Mouse (Mus musculus) heart, adult 2 months (tissue): Measurements from ENCODE around the gene Schip1. TPM values are rescaled to one million over a fixed set of nuclear protein-coding genes. Genes with fewer than 3 reads are reported as not detected.

Experiments used
- DNase-seq, 2 experiments: peaks; one replicate each; pipeline ENCODE4 v3.0.0; 2021
- H3K27ac ChIP-seq: fragments of 200-600 bp; 2 replicates; pipeline ENCODE4 v1.8.1; 2022
- H3K27me3 ChIP-seq: fragments of 200-500 bp; 2 replicates; pipeline ENCODE4 v1.6.1; 2012; ENCODE audit warnings: mild to moderate bottlenecking, low read length, inconsistent platforms, mixed read lengths; ENCODE audit not compliant: control insufficient read depth, insufficient read depth
- H3K36me3 ChIP-seq: fragments of 200-500 bp; 2 replicates; pipeline ENCODE4 v1.6.1; 2012; ENCODE audit warnings: low read length, inconsistent platforms; ENCODE audit not compliant: control insufficient read depth, insufficient read depth
- H3K4me1 ChIP-seq: fragments of 200-500 bp; 2 replicates; pipeline ENCODE4 v1.6.1; 2011; ENCODE audit warnings: low read length; ENCODE audit not compliant: control insufficient read depth, insufficient read depth
- H3K4me3 ChIP-seq: fragments of 200-600 bp; 2 replicates; pipeline ENCODE4 v1.8.1; 2022
- H3K79me2 ChIP-seq: fragments of 200-500 bp; replicated peaks from 2 replicates; pipeline ENCODE4 v1.6.1; 2012; ENCODE audit warnings: mild to moderate bottlenecking, inconsistent platforms, low read length, moderate library complexity, mixed read lengths; ENCODE audit not compliant: control insufficient read depth, insufficient read depth
- H3K9ac ChIP-seq: fragments of 200-500 bp; 2 replicates; pipeline ENCODE4 v1.6.1; 2012; ENCODE audit warnings: low read depth, mild to moderate bottlenecking, control low read depth, inconsistent platforms, low read length, mixed read lengths
- CTCF ChIP-seq: fragments of 200-600 bp; IDR thresholded peaks from 2 replicates; pipeline ENCODE4 v1.8.1; 2022; ENCODE audit warnings: antibody characterized with exemption, mild to moderate bottlenecking, moderate library complexity
- EP300 ChIP-seq: fragments of 200-500 bp; IDR thresholded peaks from 2 replicates; pipeline ENCODE4 v1.6.1; 2011; ENCODE audit warnings: low read depth, low read length, control low read depth; ENCODE audit not compliant: insufficient read depth
- POLR2A ChIP-seq: fragments of 200-500 bp; IDR thresholded peaks from 2 replicates; pipeline ENCODE4 v1.6.1; 2011; ENCODE audit warnings: mild to moderate bottlenecking, low read depth, low read length, control low read depth; ENCODE audit not compliant: insufficient read depth
- WGBS: fragments of 180-500 bp; shearing (Covaris S2); methylation state at CpG from one replicate; pipeline ENCODE4 v1.1.7; 2018; 5-methylcytosine and 5-hydroxymethylcytosine counted together
- intact Hi-C: fragments of 180-260 bp; cut with DNase I; formaldehyde crosslinking; loops from one replicate; pipeline ENCODE4 v1.15.1; 2025
- polyA plus RNA-seq: library from polyadenylated mRNA; depleted of rRNA; stranded (reverse); fragments of >200 nt; gene quantifications from 2 replicates; pipeline ENCODE4 v1.2.3, GENCODE M21; 2012
- total RNA-seq, 2 experiments: library from RNA; stranded (reverse); gene quantifications; 2 replicates each; pipeline ENCODE4 v1.2.3; 2021

The Schip1 gene
- total and polyA plus RNA-seq, 3 experiments = 44.3 to 181 (median 163) TPM

- peaks cover 25% of the 10 kb centered on the region for H3K4me1 ChIP-seq
Measured at GRCm38 (mm10) chr3:68585213-68585612, 520.6 kb downstream of the Schip1 start.

GRCm38 (mm10) chr3:68586646-68587064, 522.1 kb downstream of the Schip1 start:
- TF ChIP-seq CTCF = no peak
- TF ChIP-seq POLR2A = peak; percentile 55; the same call in 1 of the 2 replicates
- no peak for TF ChIP-seq EP300
- no peaks in the 10 kb centered on the region for H3K27me3 ChIP-seq
- H3K36me3 ChIP-seq = peaks cover 17% of the 10 kb centered on the region
- peak overlapping the region; percentile 31 for H3K9ac ChIP-seq
- 11% methylated on average over 9 of the region's 9 CpGs for WGBS
- peak overlapping the region; percentile 41; the same call in 1 of the 2 replicates for H3K4me3 ChIP-seq
- DNase-seq = peak in 1 of 2 experiments; percentile 63
- peaks cover 28% of the 10 kb centered on the region for H3K4me1 ChIP-seq
- intact Hi-C loops = loop anchor here (5.0 kb wide), 1 partner anchor 94 kb away; no protein-coding TSS in a partner anchor
- peaks cover 2% of the 10 kb centered on the region; the same call in 1 of the 2 replicates for H3K79me2 ChIP-seq
- H3K27ac ChIP-seq = peak overlapping the region; percentile 98

More at GRCm38 (mm10) chr3:68585213-68585612, 520.6 kb downstream of the Schip1 start:
- Histone ChIP-seq H3K4me3 (peak overlapping the region; percentile 41), H3K27ac (peak overlapping the region; percentile 98), H3K27me3 (no peaks in the 10 kb centered on the region), H3K36me3 (peaks cover 11% of the 10 kb centered on the region), H3K9ac (peak overlapping the region; percentile 74), H3K79me2 (no peaks in the 10 kb centered on the region; the same call in 1 of the 2 replicates)
- intact Hi-C loops = loop anchor here (2.0 to 5.0 kb wide), 2 partner anchors 18 to 93 kb away; no protein-coding TSS in a partner anchor
- 60% methylated on average over 4 of the region's 4 CpGs for WGBS
- peak; percentile 31; the same call in 1 of the 2 replicates for TF ChIP-seq POLR2A
- TF ChIP-seq CTCF = no peak
- no peak for DNase-seq

GRCm38 (mm10) chr3:68587567-68588245, 523.1 kb downstream of the Schip1 start:
- 51% methylated on average over 10 of the region's 10 CpGs for WGBS
- Histone ChIP-seq H3K27ac (peak overlapping the region; percentile 98), H3K27me3 (no peaks in the 10 kb centered on the region), H3K36me3 (peaks cover 15% of the 10 kb centered on the region), H3K79me2 (0 out of 2 replicates have a peak, but pooled peaks cover 5% of the 10 kb centered on the region), H3K9ac (no peak overlapping the region), H3K4me3 (no peak overlapping the region), H3K4me1 (peaks cover 27% of the 10 kb centered on the region)
- DNase-seq = no peak
- TF ChIP-seq EP300 (no peak), POLR2A (no peak), CTCF (no peak)
- intact Hi-C loops = loop anchor here (5.0 kb wide), 1 partner anchor 95 kb away; no protein-coding TSS in a partner anchor

GRCm38 (mm10) chr3:68589220-68589840, 524.7 kb downstream of the Schip1 start:
- Histone ChIP-seq H3K27me3 (no peaks in the 10 kb centered on the region), H3K27ac (peak overlapping the region; percentile 98), H3K36me3 (peaks cover 16% of the 10 kb centered on the region), H3K4me1 (peaks cover 26% of the 10 kb centered on the region), H3K79me2 (peaks cover 5% of the 10 kb centered on the region; the same call in 1 of the 2 replicates), H3K4me3 (no peak overlapping the region), H3K9ac (no peak overlapping the region)
- WGBS = 35% methylated on average over 9 of the region's 9 CpGs
- TF ChIP-seq EP300 (no peak), POLR2A (no peak), CTCF (no peak)
- no peak for DNase-seq
- intact Hi-C loops = loop anchor here (5.0 kb wide), 1 partner anchor 97 kb away; no protein-coding TSS in a partner anchor

- Histone ChIP-seq H3K4me1 (peaks cover 30% of the 10 kb centered on the region), H3K79me2 (peaks cover 5% of the 10 kb centered on the region; the same call in 1 of the 2 replicates), H3K27me3 (no peaks in the 10 kb centered on the region), H3K9ac (no peak overlapping the region), H3K36me3 (peaks cover 21% of the 10 kb centered on the region), H3K27ac (peak overlapping the region; percentile 98), H3K4me3 (no peak overlapping the region)
- DNase-seq = no peak
- TF ChIP-seq POLR2A (no peak), CTCF (no peak), EP300 (0 out of 2 replicates have a peak, but pooled peaks have one; percentile 34)
- intact Hi-C loops = no loop called here
- WGBS = 68% methylated on average over 8 of the region's 8 CpGs
Measured at GRCm38 (mm10) chr3:68590436-68590835, 525.8 kb downstream of the Schip1 start.

GRCm38 (mm10) chr3:68592575-68592974, 528.0 kb downstream of the Schip1 start:
- Histone ChIP-seq H3K4me1 (peaks cover 23% of the 10 kb centered on the region), H3K27ac (0 out of 2 replicates have a peak overlapping the region, but pooled peaks have one; percentile 2), H3K36me3 (peaks cover 34% of the 10 kb centered on the region), H3K4me3 (no peak overlapping the region), H3K79me2 (peaks cover 5% of the 10 kb centered on the region; the same call in 1 of the 2 replicates), H3K9ac (no peak overlapping the region; the same call in 1 of the 2 replicates), H3K27me3 (no peaks in the 10 kb centered on the region)
- intact Hi-C loops = no loop called here
- TF ChIP-seq EP300 (no peak), CTCF (no peak), POLR2A (no peak)
- WGBS = 81% methylated on average over 10 of the region's 10 CpGs
- no peak for DNase-seq
